Mouse (Mus musculus): ENCODE measurements around the gene Frat2.

The Frat2 gene

DNA sequence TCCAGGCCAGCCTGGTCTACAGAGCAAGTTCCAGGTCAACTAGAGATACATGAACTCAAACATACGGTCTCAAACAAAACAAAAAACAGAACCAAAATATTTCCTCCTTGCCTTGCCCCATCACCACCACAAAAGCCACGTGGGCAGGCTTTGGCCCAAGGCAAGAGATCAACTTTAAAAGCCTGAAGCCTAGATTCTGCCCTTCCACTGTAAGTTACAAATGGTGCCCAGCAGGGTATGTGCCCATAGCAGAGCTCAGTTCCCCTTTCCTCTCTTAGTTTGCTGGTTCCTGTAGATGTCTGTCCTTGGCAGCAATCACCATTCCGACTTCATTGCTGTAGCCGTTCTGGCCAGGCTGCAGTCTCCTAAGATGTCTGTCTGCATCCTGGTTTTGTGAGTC lies 5.2 kb downstream of the Frat2 start:
- DNase-seq: peak in 1 of 2 experiments; percentile 19

- peak; percentile 71 to 74 for DNase-seq
Observed at GRCm38 (mm10) chr19:41842196-41842595, 5.7 kb downstream of the Frat2 start.

DNA sequence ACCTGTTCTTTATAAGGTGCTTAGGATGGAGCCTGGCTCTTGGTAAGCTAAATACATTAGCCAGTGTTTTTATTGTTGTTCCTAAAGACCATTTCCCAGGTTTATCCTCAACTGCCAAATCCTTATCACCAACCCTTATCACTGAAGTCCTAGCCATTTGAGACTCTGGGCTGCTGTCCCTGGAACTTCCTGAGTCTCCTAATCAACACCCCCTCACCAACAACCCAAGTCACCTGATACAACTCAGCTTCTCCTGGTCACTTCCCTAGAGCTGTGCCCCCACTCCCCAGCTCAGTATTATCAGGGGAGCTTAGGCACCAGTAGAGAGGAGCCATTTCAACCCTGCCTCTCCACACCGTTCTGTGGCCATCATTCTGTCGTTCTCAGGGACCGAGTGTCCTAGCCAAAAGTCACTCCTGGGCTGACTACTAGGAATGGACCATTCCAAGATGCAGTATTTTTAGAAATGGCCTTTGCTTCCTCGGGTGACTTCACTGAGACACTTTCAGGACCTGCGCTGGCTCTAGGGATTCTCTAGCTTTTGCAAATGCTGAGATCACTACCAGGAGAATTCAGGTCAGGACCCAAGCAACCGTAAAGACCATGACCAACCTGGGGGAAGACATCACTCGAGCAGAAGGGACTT lies 6.7 kb downstream of the Frat2 start:
- DNase-seq: no peak

- DNase-seq: no peak
Observed at GRCm38 (mm10) chr19:41839685-41840084, 8.2 kb downstream of the Frat2 start.

GRCm38 (mm10) chr19:41838808-41839207 lies 9.1 kb downstream of the Frat2 start:
- DNase-seq: no peak

GRCm38 (mm10) chr19:41837917-41838261 lies 10.0 kb downstream of the Frat2 start:
- no peak for DNase-seq

- no peak for DNase-seq
Observed at GRCm38 (mm10) chr19:41837194-41837916, 10.6 kb downstream of the Frat2 start.

DNA sequence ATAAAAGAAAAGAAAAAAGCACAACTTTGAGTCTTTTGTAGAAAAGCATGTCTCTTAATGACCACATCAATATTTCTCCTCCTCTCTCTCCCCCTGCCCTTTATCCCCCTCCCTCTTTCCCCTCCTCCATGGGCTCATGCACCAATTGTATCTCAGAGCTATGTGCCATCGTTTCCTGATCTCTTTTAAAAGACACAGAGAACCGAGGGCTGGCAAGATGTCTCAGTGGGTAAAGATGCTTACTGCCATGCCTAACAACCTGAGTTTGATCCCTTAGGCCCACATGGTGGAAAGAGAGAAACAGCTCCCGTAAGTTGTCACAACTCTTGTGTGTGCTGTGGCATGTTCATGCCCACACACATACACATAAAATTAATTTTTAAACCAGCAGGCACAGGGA lies 11.2 kb downstream of the Frat2 start:
- no peak for DNase-seq

DNA sequence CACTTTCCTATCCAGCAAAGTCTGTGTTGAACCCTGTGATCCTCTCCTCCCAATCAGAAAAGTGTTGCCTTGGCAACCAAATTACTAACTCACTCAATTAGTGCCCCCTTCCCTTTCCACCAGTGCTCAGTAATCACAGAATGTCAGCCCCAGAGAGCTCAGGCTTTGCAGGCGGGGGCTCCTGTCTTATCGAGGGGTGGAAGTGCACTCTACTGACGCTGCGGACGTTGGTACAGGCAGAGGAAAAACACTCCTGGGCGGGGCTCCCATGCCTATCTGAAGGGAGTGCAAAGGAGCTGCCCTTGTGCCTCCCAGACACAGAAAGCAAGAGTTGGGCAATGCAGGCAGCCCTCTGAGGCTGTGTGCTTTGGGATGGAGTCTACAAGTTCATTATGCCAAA lies 12.1 kb downstream of the Frat2 start:
- DNase-seq: peak; percentile 18 to 19

DNA sequence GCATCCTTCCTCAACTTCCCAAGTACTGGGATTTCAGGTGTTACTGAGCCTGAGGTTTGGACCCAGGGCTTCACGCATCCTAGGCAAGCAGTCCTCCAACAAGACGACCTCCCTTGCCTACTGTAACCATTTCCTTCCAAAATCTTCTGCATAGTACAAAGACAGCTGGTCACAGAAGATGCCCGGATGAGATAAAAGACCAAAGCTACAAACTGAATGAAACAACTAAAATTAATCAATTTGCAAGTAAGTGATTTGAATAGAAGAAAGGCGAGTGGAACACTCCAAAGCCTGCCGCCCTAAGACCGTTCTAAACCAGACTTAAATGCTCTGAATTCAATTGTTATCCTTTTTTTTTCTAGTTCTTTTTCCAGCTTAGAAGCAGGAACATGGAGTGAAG lies 12.5 kb downstream of the Frat2 start:
- no peak for DNase-seq

GRCm38 (mm10) chr19:41832501-41833201 lies 15.3 kb downstream of the Frat2 start:
- no peak for DNase-seq

GRCm38 (mm10) chr19:41831718-41832391 lies 16.1 kb downstream of the Frat2 start:
- DNase-seq: peak; percentile 23 to 27

GRCm38 (mm10) chr19:41831101-41831570 lies 16.8 kb downstream of the Frat2 start:
- peak; percentile 74 to 75 for DNase-seq

- peak; percentile 71 to 76 for DNase-seq
Observed at GRCm38 (mm10) chr19:41830106-41831031, 17.6 kb downstream of the Frat2 start.

DNA sequence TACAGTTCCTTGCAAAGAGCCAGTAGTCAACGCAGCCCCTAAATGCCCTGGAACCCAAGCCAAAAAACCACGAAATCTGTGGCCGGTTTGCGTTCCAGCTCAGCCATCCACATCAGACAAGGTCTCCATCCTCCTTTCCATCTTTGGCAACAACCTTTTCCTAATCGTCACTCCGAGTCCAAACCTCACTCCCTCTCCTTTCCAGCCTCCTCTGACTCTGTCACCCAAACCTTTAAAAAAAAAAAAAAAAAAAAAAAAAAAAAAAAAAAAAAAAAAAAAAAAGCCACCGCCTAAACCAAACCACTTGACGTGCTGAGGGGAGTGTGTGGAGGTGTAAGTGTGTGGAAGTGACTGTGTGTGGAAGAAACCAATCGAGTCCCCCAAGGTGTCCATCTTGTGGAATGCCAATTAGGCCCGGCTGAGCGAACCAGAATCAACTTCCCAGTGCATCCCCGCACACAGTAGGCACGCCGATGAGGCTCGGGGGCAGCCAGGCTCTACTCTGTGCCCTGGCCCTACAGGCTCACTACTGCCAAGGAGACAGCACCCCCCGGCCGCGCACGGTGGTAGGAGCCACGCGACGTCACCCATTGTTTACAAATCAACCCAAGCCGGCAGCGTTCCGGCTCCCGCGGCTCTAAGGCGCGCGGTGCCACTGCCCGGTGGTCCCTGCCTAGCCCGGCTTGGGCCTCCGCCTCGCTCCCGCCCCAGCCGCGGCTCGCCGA lies 18.4 kb downstream of the Frat2 start, which contains the start of gene Frat1:
Frat1 (plus strand) TSS at position 590 of the 725 bp plus-strand sequence.
- peak; percentile 94 to 96 for DNase-seq

GRCm38 (mm10) chr19:41828941-41829340 lies 19.0 kb downstream of the Frat2 start:
- DNase-seq: no peak

GRCm38 (mm10) chr19:41826529-41826928 lies 21.4 kb downstream of the Frat2 start:
- no peak for DNase-seq

GRCm38 (mm10) chr19:41824950-41825349 lies 23.0 kb downstream of the Frat2 start:
- no peak for DNase-seq

- DNase-seq: no peak
Observed at GRCm38 (mm10) chr19:41822589-41822988, 25.3 kb downstream of the Frat2 start.

GRCm38 (mm10) chr19:41821436-41821835 lies 26.5 kb downstream of the Frat2 start:
- no peak for DNase-seq

DNA sequence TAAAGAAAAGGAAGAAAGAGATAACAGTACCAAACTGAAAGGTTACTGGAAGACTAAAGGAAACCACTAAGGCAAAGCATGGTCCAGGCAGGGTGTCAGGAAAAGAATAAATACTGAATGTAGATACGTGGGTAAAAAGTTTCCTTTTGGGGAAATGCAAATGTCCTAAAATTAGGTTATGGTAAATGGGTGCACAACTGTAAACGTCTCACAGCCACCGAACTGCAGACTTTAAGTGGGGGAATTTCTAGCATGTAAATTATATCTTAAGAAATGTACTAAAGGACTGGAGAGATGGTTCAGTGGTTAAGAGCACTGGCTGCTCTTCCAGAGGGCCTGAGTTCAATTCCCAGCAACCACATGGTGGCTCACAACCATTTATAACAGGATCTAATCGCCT lies 29.2 kb downstream of the Frat2 start:
- no peak for DNase-seq
